Mouse (Mus musculus) fibroblast of lung, adult 2 months (primary cell): ENCODE data around the gene Rpl10.

Experiments used
- DNase-seq: peaks from one replicate; pipeline ENCODE4 v3.0.0-alpha.2; 2011; ENCODE audit warnings: low read depth

Gene Rpl10

GRCm38 (mm10) chrX:74270062-74270901 is at the start of gene Rpl10:
Gene Rpl10 (plus strand): TSS chrX:74270812.
- DNase-seq, result peak; percentile 99

DNA sequence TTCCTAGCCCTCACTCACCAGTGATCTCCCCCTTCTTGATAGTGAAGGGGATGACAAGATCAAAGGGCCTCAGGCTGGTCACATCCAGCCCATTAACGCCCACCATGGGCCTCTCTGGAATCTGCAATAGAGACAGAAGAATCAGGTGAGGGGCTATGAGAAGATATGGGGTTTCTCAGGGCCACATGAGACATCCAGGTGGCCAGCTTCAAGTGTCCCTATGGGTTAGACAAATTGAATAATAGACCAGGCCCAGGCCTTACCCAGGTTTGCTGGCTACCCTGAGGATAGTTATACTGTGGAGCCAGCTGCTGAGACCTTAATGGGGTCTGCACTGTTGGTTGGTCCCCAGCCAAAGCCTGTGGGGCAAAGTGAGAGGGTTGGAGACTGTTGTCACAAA is 40.6 kb upstream of the Rpl10 start:
- DNase-seq, result no peak

DNA sequence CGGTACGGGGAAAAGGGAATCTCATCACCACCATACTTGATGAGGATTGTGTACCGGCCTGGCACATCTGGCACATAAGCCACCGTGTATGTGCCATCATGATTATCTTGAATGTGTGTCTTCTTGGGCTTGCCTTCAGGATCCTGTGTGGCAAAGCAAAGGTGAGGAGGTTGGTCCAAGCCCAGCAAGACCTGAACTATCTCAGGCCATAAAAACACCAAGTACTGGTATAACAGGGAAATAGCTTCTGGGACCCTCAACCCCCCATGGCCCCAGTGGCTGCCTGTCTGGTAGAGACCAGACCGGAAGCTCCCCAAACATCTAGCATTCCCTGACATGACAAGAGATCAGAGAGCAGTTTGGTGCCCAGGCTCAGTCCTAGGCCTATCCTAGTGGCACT is 37.4 kb upstream of the Rpl10 start:
- DNase-seq, result no peak

DNA sequence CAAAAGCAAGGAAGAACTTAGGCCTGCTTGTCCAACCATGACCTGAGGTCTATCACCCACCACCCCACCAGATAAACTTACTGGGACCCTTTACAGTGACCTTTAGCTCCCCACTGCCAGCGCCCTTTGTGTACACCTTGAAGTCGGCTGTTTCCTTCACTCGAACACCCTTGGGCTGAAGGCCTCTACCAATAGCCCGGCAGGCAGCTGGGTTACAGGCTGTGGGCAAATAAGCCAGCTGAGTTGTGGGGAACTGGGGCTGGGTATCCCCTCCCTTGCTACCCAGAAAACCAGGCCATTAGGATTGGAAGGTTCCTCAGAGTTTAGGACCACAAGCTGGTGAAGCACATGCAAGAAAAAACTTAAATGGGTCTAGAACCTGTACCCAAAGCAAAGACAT is 30.3 kb upstream of the Rpl10 start:
- DNase-seq, result no peak

GRCm38 (mm10) chrX:74243396-74243795 is 27.2 kb upstream of the Rpl10 start:
- no peak for DNase-seq

DNA sequence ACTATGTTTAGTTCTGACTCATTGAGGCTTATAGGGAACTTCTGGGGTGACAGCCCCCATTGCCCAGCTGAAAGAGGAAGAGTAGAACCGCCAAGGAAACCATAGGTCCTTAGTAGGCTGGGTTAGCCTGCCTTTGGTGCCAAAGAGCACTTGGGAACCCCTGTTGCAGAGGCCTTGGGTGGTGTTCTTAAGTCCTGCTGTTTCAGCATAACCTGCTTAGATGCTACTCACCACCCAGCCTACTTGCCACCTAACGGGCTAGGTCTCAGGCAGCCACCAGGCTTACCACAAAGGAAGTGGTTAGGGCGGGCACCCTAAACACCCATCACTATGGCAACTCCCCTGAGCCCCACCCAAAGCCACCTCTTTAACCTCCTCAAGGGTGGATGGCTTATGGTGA is 26.8 kb upstream of the Rpl10 start:
- no peak for DNase-seq

GRCm38 (mm10) chrX:74244614-74245083 is 26.0 kb upstream of the Rpl10 start:
- DNase-seq, result peak; percentile 82

DNA sequence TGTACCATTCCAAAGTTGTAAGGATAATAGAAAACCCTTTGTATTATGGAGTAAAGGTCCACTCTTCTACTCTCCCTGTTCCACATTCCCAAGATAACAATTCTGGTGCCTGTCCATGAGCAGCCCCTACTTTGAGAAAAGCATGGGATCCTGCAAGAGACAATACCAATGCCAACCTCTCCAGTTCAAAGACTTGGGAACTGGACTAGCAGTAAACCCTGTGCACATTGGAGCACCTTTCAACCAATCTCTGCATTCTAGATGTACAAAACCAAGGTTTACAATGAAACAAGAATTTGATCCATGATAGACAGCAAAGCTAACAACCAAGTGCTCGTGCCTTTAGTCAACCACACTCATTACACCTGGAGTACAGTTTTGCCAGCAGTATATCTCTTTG is 25.5 kb upstream of the Rpl10 start:
- DNase-seq, result no peak

DNA sequence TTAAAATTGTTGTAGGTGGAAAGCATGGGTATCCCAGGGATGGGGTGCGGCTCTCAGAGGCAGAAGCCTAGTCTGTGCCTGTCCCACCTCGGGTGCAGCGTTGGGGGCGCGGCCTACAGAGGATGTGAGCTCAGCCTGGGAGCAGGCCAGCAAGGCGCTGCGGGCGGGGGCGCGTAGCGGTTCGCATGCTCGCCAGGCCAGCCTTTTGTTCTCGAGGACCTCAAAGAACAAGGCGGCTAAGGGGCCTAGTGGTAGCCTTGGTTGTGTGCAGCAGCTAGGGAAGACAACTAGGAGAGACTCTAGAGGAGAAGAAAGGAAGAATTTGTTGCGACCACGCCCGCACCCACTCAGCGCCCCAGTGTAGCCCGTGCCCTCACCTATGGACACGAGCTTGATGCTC is 24.9 kb upstream of the Rpl10 start:
- no peak for DNase-seq

DNA sequence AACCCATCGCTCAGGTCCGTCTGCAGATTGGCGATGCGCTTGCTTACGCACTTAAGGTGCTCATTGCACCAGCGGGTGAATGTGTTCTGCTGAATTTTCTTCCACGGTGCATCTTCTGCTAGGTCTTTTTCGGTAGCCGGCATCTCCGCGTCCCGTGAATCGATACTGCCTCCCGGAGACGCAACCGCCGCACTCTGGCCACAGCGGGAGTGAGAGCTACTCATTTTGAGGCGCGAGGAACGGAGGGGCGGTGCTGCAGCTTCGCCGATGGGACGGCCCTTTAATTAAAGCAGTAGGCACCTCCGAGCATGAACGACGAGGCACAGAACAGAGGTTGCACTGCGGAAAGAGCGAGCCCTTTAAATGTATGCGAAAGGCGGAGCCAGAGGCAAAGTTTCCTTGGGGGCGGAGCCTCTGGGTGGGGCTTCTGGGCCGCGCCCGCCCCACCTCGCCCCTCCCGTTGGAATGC is 24.4 kb upstream of the Rpl10 start:
- DNase-seq, result no peak

DNA sequence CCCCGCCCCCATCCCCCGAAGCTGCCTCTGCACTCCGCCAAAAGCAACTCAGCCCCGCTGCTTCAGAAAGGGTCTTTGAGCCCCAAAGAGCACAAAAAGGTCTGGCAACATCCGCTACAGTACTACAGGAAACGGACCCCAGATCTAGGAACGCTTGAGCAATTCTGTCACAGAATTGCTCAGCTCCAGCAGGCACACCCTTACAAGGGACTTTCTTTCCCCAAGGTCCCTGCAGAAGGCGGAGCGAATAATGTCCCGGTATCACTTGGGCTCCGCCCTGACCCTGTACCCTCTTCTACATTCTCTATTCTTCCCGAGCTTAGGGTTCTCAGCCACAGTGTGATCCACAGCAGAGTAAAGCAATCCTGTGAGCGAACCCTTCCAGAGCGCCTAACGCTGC is 23.9 kb upstream of the Rpl10 start:
- no peak for DNase-seq

GRCm38 (mm10) chrX:74248651-74249050 is 22.0 kb upstream of the Rpl10 start:
- no peak for DNase-seq

DNA sequence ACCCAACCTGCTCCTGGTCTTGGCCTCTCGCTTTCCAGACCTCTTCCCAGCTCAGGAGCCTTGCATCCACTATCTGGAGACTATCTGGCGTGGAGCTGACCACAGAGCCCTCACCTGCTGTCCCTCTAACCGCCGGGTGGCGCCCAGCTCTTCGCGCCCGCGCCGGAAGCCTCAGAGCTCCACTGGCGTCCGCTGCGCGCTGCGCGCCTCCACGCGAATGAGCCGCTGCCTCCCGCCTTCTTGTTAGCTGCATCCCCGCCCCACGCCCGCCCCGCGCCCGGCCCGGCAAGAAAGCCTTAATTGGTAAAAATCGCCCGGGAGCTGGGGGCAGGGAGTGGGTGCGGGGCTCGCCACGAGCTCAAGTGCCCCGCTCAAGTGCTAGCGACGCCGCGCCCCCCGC is 21.0 kb upstream of the Rpl10 start, which contains the start of gene Flna:
Flna (minus strand) TSS at position 206 of the 400 bp plus-strand sequence.
- no peak for DNase-seq

DNA sequence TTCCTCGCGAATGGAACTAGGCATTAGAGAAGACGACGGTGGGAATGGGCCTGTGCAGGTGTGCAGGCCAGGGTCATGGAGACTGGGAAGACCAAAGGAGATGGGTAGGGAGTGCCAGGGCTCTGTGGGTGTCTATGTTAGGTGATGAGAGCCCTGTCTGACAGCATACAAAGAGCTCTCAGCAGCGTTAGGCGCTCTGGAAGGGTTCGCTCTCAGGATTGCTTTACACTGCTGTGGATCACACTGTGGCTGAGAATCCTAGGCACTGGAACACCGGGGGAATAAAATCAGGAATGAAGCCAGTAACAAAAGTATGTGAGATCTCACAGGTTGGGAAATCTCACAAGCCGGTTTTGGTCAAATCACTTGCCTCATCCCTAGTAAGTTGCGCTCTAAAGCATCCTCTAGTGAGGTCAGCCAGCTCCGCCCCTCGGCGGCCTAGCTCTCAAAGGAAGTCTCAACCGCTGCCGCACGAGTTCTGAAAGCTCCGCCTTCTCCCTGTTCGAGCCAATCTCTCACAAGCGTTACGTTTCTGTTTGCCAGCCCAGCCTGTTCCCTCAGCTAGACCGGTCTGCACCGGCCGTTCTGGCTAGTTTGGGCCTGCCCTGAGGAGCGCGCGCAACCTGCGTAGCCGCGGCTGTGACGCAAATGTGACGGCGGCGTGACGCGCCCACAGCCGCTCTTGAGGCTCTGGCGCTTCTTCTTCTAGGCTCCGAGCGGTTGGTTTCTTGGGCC is 16.3 kb upstream of the Rpl10 start, which contains the start of gene Emd:
Emd (plus strand) TSS at position 535 of the 735 bp plus-strand sequence.
- peak; percentile 91 for DNase-seq

- no peak for DNase-seq
Measured at GRCm38 (mm10) chrX:74254888-74255565, 15.6 kb upstream of the Rpl10 start.

DNA sequence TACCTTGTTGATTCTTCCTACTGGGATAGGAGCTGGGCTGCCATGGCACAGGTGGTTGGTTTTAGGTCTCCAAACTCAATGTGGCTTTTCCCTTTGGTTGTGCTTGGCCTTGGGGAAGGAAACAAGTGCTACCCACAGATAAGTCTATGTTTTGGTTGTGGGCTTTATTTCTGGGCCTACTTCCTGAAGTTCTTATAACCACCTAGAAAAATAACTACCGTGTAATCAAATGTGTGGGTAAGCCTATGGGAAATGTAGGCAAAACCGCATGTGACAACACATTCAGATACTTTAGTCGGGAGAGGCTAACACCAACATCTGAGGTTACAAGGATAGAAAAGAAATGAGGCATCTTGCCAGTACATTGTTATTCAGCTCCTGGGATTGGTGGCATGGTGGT is 12.9 kb upstream of the Rpl10 start:
- DNase-seq, result no peak

GRCm38 (mm10) chrX:74269736-74270061 is 913 bp upstream of the Rpl10 start:
- DNase-seq, result no peak

- no peak for DNase-seq
Measured at GRCm38 (mm10) chrX:74270902-74271551, 415 bp downstream of the Rpl10 start.

DNA sequence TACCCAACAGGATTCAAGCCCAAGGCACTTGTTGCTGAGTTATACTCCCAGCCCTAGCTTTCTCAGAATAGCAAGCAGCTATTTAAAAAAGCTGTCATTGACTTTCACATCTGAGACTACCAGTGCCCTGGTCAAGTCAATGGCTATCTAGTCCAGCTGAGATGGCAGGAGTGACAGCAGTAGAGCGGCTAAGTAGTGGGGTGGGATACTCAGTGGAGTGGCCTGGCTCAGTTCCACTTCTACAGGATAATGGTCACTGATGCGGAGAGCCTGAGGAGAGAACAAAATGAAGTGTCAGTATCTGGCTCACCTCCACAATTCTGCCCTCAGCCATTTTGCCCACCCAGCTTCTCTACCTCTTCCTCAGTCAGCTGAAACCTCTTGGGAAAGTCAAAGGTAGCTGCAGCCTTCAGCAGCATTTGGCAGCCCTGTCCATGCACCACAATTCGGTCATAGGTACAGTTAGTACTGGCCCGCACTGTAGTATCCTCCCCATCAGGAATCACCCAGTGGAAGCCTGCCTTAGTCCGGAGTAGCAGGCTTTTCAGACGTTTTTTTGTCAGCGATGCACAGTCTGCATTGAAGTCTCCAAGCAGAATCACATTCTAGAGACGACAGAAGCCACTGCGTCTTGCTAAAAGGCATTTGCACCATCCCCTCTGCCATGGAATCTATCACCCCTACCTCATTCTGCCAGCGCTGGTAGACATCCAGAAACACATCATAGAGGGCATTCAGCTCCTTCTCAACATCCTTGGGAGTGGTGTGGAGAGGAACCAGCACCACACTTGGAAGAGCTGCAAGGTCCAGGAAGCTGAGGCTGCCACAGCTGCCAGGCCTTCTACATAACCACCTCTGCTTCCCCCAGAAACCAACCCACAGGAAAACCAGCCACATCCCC is 3.1 kb downstream of the Rpl10 start:
- no peak for DNase-seq

DNA sequence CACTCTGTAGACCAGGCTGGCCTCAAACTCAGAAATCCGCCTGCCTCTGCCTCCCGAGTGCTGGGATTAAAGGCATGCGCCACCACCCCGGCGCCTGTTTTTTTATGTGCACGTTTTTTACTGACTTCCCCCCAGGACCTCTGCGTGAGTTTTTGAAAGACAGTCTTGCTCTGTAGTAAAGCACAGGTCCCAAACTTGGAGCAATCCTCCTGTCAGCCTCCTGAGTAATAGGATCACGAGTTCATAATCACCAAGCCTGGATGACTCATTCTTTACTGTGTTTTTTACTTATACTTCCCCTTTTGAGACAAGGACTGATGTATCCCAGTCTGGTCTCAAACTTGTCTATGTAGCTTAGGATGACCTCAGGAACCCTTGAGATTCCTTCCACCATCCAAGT is 7.3 kb downstream of the Rpl10 start:
- no peak for DNase-seq
